Mouse (Mus musculus) heart, embryonic 14.5 days (tissue): ENCODE results near the gene Gp1bb. TPM values are rescaled to one million over a fixed set of nuclear protein-coding genes. Genes with fewer than 3 reads are reported as not detected.

Source experiments
- ATAC-seq: fragments of 200-750 bp; cut with Nextera tagmentation; 2 replicates; pipeline ENCODE4 v1.8.0; 2017; ENCODE audit warnings: low read depth, moderate TSS enrichment; ENCODE audit not compliant: insufficient number of reproducible peaks, insufficient read depth, low FRiP score
- H3K27ac ChIP-seq, 2 experiments: fragments of 200-500 bp in 1 of 2; fragments of 300-500 bp in 1 of 2; sonication (generic) in 1 of 2; replicated peaks in 1 of 2; 2 replicates each; pipeline ENCODE4 v1.5.1; 2012 to 2014; ENCODE audit warnings: low read depth in 2 of 2, low read length in 2 of 2, control low read depth in 1 of 2, mild to moderate bottlenecking in 1 of 2, mixed read lengths in 1 of 2; ENCODE audit not compliant: control insufficient read depth in 1 of 2, insufficient read depth in 1 of 2
- H3K27me3 ChIP-seq: fragments of 300-500 bp; sonication (generic); 2 replicates; pipeline ENCODE4 v1.6.1; 2014; ENCODE audit warnings: mild to moderate bottlenecking, low read length, control low read depth; ENCODE audit not compliant: control insufficient read depth, insufficient read depth
- H3K36me3 ChIP-seq: fragments of 300-500 bp; sonication (generic); 2 replicates; pipeline ENCODE4 v1.6.1; 2014; ENCODE audit warnings: mild to moderate bottlenecking, control low read depth, low read length, mixed read lengths; ENCODE audit not compliant: control insufficient read depth, insufficient read depth
- H3K4me1 ChIP-seq, 2 experiments: fragments of 200-500 bp in 1 of 2; fragments of 300-500 bp in 1 of 2; sonication (generic) in 1 of 2; 2 replicates each; pipeline ENCODE4 v1.6.1; 2012 to 2014; ENCODE audit warnings: low read length in 2 of 2, control low read depth in 1 of 2, mixed read lengths in 1 of 2; ENCODE audit not compliant: control insufficient read depth in 2 of 2, insufficient read depth in 2 of 2
- H3K4me2 ChIP-seq: fragments of 300-500 bp; sonication (generic); 2 replicates; pipeline ENCODE4 v1.6.1; 2014; ENCODE audit warnings: mild to moderate bottlenecking, low read length
- H3K4me3 ChIP-seq, 2 experiments: fragments of 200-500 bp in 1 of 2; fragments of 300-500 bp in 1 of 2; sonication (generic) in 1 of 2; 2 replicates each; pipeline ENCODE4 v1.5.1; 2012 to 2014; ENCODE audit warnings: low read length in 2 of 2, mild to moderate bottlenecking in 2 of 2, control low read depth in 1 of 2, low read depth in 1 of 2, moderate library complexity in 1 of 2; ENCODE audit not compliant: control insufficient read depth in 1 of 2, insufficient read depth in 1 of 2
- H3K9ac ChIP-seq: fragments of 300-500 bp; sonication (generic); 2 replicates; pipeline ENCODE4 v1.6.1; 2014; ENCODE audit warnings: mild to moderate bottlenecking, low read length
- H3K9me3 ChIP-seq: fragments of 300-500 bp; sonication (generic); 2 replicates; pipeline ENCODE4 v1.6.1; 2016; ENCODE audit warnings: low read length, control low read depth; ENCODE audit not compliant: control insufficient read depth
- WGBS: fragments of 180-500 bp; shearing (Covaris S2); extraction: QIAGEN DNeasy Blood & Tissue Kit; methylation state at CpG from one replicate; pipeline ENCODE4 v1.1.7; 2014; 5-methylcytosine and 5-hydroxymethylcytosine counted together
- polyA plus RNA-seq: library from polyadenylated mRNA; unstranded; fragments of >200 nt; fragmentation: Nextera tagmentation; extraction: Ambion mirVana; gene quantifications from 2 replicates; pipeline ENCODE4 v1.2.1, GENCODE M21; 2014

Gp1bb gene
- polyA plus RNA-seq, 1 experiment from 2014 or later: 4.5 TPM

DNA sequence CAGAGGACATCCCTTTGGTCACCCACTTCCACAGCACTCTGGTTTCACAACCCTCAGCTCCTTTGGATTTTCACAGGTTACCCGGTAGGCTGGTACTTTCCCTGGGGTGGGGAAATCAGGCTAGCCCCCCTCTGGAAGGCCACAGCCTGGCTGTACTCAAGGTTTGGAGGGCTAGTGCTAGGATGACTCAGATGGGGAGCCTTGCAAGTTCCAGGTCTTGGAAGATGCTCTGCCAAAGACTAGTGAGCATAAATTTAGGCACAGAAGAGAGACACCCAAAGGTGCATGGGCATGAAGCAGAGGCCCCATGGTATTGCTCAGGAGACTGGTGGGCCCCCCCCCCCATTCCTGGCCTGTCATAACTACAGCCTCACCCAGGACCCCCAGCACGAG is 6.7 kb upstream of the Gp1bb start:
- WGBS: 45% methylated on average over 2 of the region's 2 CpGs
- Histone ChIP-seq H3K27ac (no peak overlapping the region), H3K9ac (peak overlapping the region; percentile 80), H3K36me3 (no peaks in the 10 kb centered on the region), H3K4me1 (peaks cover 11 to 20% of the 10 kb centered on the region in 2 experiments; a peak in 3 of 4 replicates), H3K27me3 (peaks cover 62% of the 10 kb centered on the region), H3K4me2 (peak overlapping the region; percentile 98), H3K9me3 (no peaks in the 10 kb centered on the region), H3K4me3 (peak overlapping the region; percentile 51 to 74)
- no peak for ATAC-seq

DNA sequence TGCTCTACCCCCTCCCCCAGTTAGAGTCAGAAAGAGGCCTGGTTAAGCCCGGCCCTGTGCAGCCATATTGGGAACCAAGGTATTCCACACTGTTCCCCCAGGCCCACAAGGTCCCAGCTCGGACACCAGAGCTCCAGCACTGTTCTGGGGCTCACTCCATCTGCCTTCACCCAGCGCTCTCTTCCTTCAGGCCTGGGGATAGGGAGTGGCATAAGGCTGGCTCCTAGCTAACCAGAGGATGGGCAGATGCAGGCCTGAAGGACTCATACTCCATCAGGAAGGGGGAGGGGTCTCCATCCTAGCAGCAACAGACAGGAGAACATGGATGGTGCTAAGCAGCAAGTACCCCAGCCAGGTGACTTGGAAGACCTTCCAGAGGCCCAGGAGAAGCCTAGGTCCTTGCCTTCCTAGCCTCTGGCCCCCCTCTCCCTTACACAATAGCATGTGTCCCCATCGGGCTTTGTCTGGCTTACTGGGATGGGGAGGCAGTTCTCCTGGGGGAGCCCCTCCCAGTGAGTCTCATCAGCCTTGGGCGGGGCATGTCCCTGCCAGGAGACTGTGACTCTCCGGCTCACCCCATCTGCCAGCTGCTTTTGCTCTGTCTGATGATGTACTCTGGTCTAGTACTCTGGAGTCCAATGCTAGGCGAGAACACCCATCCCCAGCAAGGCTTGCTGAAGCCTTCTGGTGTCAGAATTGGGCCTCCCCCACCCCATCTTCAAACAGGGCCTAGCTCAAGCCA is 6.2 kb upstream of the Gp1bb start:
- Histone ChIP-seq H3K4me1 (peaks cover 11 to 20% of the 10 kb centered on the region in 2 experiments; a peak in 3 of 4 replicates), H3K27me3 (peaks cover 68% of the 10 kb centered on the region), H3K4me2 (peak overlapping the region; percentile 98), H3K27ac (no peak overlapping the region), H3K36me3 (no peaks in the 10 kb centered on the region), H3K9ac (no peak overlapping the region), H3K9me3 (no peaks in the 10 kb centered on the region), H3K4me3 (peak overlapping the region in 1 of 2 experiments; percentile 74; a peak in 1 of 4 replicates)
- ATAC-seq: no peak
- WGBS: 81% methylated on average over 7 of the region's 7 CpGs

DNA sequence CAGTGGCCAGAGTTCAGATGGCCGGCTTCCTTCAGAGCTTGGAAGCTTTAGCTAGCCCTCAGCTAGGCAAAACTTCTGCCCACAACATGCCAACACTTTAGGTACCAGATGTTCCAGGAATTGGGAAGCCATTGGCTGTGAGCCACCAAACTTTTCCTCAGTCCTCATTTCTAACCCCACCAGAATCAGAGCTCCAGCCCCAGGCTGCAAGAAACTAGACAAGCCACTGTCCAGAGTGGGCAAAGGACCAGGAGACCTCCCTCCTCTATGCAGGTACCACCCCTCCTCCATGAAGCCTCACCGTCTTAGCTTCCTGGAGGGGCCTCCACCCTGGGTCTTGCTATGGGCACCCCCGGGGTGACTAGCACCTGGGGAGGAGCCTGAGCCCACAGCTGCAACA is 5.0 kb upstream of the Gp1bb start:
- Histone ChIP-seq H3K36me3 (no peaks in the 10 kb centered on the region), H3K27ac (no peak overlapping the region), H3K27me3 (peaks cover 80% of the 10 kb centered on the region), H3K9ac (no peak overlapping the region), H3K4me2 (peak overlapping the region; percentile 77), H3K4me3 (no peak overlapping the region), H3K9me3 (no peaks in the 10 kb centered on the region), H3K4me1 (peaks cover 11 to 20% of the 10 kb centered on the region in 2 experiments; a peak in 3 of 4 replicates)
- 55% methylated on average over 3 of the region's 3 CpGs for WGBS
- no peak for ATAC-seq

DNA sequence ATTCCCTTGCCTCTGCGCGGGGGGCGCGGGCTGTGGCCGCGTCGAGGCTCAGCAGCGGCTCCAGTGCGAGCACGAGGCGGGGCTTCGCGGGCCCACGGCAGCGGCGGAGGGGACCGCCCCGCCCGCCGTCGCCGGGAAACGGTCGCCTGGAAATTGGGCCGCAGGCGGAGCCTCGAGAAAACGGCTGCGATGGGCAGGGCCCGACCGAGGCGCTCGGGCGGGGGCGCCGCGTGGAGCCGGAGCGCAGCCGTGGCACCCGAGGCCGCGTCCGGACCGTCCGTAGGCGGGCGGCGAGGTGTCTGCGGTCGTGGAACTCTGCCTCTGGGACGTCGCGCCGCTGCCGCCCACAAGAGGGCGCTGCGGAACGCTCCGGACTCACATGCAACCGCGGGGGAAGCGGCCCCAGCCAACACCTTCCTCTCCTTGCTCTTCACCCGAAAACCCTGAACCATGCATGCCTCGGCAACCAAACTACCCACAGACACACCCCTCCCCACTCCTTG is 4.2 kb upstream of the Gp1bb start, which contains the start of gene Gm49601:
Gene Gm49601 (minus strand): TSS at position 52 of the 503 bp plus-strand sequence.
- no peak for ATAC-seq
- H3K27me3 ChIP-seq: peaks cover 84% of the 10 kb centered on the region
- H3K4me1 ChIP-seq: peaks cover 16 to 27% of the 10 kb centered on the region in 2 experiments; a peak in 3 of 4 replicates
- peak within 1 kb of the TSS; percentile 63 for H3K9ac ChIP-seq
- H3K9me3 ChIP-seq: no peaks in the 10 kb centered on the region
- no peak within 1 kb of the TSS for H3K27ac ChIP-seq
- peak within 1 kb of the TSS; percentile 77 for H3K4me2 ChIP-seq
- WGBS: under 1% methylated on average over 62 of the region's 65 CpGs
- peak within 1 kb of the TSS; percentile 49 to 52 for H3K4me3 ChIP-seq
- H3K36me3 ChIP-seq: no peaks in the 10 kb centered on the region

DNA sequence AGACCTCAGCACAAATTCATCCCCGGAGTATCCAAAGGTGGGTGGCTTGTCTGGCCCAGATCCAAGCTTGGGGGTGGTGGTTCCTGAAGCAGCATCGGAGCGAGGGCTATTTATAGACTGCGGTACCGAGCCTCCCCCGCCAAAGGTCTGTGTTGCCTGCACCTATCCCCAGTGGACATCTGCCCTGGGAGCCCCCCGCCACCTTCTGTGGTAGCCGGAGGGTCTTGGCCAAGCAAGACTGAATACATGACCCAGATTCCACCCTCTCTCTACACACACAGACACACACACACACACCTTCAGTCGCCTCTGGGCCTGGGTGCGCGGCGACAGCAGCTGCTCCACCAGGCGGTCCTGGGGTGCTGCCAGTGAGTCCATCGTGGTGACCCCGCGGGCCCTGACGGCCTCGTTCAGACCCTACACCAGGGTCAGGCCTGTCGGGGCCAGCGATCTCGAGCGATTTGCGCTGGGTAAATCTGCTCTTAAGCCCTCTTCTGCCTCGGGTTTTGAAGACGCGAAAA is 3.6 kb upstream of the Gp1bb start:
- peaks cover 20 to 33% of the 10 kb centered on the region in 2 experiments; a peak in 3 of 4 replicates for H3K4me1 ChIP-seq
- H3K9me3 ChIP-seq: no peaks in the 10 kb centered on the region
- H3K4me2 ChIP-seq: peak overlapping the region; percentile 77
- WGBS: 8% methylated on average over 26 of the region's 26 CpGs
- H3K27ac ChIP-seq: no peak overlapping the region
- no peak for ATAC-seq
- H3K36me3 ChIP-seq: no peaks in the 10 kb centered on the region
- peaks cover 84% of the 10 kb centered on the region for H3K27me3 ChIP-seq
- peak overlapping the region; percentile 63 for H3K9ac ChIP-seq
- peak overlapping the region; percentile 49 to 52 for H3K4me3 ChIP-seq

DNA sequence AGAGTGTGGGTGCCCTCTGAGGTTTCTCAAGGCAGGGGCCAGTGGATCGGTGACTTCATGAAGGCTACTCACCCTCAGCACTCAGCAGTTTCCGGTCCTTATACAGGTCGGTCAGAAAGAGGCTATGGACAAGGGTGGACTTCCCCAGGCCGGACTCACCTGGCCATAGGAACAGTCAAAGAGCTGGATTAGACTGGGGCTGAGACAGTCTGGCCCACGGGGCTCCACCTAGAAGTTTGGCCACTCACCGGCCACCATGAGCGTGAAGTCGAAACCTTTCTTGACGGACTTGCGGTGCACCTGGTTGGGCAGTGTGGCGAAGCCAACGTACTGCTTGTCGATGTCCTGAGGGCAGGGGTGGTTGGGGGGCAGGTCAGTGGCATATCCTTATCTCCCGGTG is 2.9 kb upstream of the Gp1bb start:
- ATAC-seq: no peak
- H3K36me3 ChIP-seq: no peaks in the 10 kb centered on the region
- peaks cover 85% of the 10 kb centered on the region for H3K27me3 ChIP-seq
- H3K4me2 ChIP-seq: no peak overlapping the region
- 42% methylated on average over 14 of the region's 14 CpGs for WGBS
- no peak overlapping the region for H3K27ac ChIP-seq
- no peak overlapping the region for H3K9ac ChIP-seq
- no peak overlapping the region for H3K4me3 ChIP-seq
- H3K9me3 ChIP-seq: no peaks in the 10 kb centered on the region
- H3K4me1 ChIP-seq: peaks cover 18 to 36% of the 10 kb centered on the region in 2 experiments; a peak in 3 of 4 replicates

DNA sequence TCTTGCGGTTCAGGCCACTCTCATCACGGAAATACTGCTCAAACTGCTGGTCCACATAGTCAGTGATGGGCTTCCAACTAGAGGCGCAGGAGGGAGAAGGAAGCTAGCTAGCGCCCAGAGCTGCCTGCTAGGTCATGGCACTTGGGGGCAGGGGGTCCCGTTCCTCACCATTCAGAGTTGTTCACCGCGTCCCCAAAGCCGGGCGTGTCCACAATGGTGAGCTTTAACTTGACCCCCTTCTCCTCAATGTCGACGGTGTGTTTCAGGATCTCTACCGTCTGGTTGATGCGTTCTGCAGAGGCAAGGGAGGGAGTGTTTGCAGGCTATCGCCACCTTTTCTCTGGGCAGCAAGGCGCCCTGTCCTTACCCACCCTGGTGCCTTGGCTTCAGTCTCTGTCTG is 2.4 kb upstream of the Gp1bb start:
- no peak overlapping the region for H3K4me2 ChIP-seq
- ATAC-seq: no peak
- H3K27me3 ChIP-seq: peaks cover 90% of the 10 kb centered on the region
- no peaks in the 10 kb centered on the region for H3K36me3 ChIP-seq
- no peak overlapping the region for H3K9ac ChIP-seq
- 35% methylated on average over 15 of the region's 15 CpGs for WGBS
- H3K27ac ChIP-seq: no peak overlapping the region
- peaks cover 17 to 36% of the 10 kb centered on the region in 2 experiments; a peak in 3 of 4 replicates for H3K4me1 ChIP-seq
- no peaks in the 10 kb centered on the region for H3K9me3 ChIP-seq
- H3K4me3 ChIP-seq: no peak overlapping the region
